Mouse (Mus musculus): ENCODE results near the gene Rarres1.

Gene Rarres1

DNA sequence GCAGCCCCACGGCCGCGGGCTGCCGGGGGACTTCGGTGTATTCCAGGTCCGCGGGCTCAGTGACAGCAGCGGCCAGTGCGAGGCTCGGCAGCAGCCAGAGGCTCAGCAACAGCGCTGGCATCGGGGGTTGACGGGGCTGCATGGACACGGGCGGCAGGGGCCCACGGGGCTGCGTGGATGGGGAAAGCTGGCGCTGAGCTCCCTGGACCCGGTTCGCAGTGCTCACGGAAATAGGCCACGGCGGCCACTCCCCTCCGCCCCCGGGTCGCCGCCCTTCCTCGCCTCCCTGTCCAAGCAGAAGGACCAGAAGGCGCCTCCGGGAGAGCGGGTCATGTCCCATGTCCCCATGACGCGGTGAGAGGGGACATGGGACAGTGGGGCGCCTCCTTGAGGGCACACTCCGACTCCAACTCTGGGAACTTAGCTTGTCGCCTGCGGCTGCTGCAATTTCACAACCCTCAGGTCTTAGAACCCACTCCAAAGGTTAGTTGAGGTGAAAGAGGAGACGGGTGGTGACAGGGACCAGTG, at the start of gene Rarres1:
Gene Rarres1, minus strand, starts transcription at position 250 of the 528 bp plus-strand sequence.
- DNase-seq, result peak; percentile 55

DNA sequence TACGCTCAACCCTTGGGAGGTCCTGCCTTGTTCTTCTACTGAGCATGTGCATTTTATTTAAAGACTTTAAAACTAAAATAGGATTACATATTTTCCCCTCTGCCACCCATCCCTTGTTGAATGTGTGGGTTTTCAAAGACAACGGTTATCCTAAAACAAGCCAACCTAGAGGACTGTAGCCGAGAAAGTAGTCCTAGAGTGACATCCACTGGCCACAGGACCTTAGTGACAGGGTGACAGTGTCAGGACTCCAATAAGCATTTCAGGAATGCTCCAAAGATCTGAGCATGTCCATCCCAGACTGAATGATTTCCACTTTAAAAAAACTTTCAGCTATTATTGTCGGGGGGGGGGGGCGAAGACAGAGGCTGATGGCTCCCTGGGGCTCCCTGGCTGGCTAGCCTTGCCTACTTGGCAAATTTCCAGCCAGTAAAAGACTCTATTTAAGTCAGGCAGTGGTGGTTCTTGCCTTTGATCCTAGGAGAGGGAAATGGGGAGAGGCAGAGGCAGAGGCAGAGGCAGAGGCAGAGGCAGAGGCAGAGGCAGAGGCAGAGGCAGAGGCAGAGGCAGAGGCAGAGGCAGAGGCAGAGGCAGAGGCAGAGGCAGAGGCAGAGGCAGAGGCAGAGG, 49.5 kb upstream of the Rarres1 start:
- peak; percentile 28 for DNase-seq

DNA sequence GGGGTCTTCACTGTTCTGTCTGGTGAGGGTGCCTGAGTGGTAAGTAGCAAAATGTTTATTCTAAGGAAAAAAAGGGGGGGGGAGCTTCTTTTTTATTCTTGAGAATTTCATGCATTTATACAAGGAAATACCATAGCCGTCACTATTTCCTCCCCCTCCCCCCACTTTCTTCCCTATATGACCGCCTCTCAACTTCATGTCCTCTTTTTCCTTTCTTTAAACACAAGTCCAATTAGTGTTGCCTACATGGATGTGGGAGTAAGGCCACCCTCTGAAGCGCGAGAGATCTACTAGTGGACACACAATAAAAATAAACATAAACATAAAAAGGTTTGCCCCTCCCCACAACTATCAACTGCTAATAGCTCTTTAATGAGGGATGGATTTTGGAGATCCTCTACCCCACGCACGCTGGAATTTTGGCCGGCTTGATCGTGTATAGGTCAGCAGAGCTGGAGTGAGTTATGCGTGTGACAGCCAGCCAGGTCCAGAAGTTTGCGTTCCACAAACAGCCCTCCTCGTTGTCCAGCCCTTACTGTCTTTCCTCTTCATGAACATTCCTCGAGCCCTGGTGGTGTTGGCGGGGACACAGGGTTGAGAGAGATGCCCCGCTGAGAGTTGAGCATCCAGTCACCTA, 42.5 kb upstream of the Rarres1 start:
- no peak for DNase-seq

DNA sequence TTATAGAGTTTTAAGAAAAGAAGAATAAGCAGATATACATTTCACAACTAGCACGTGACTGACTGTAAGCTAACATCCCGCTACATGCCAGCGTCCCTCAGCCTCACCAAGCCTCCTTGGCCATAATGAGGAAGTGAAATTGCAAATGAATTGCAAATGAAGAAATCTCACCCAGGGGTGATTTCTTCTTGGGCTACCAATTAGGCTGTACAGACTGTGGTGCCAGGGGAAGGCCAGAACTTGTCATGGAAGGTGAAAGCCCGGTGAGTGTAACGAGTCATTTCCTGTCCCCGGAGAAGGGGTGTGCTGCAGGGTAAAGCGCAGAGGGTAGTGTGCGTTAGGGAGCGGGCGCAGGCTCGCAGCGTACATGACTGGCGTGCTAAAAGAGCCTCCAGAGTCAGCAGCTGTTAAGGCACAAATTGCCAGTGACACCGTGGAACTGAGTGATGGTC, 41.9 kb upstream of the Rarres1 start:
- peak; percentile 6 for DNase-seq

DNA sequence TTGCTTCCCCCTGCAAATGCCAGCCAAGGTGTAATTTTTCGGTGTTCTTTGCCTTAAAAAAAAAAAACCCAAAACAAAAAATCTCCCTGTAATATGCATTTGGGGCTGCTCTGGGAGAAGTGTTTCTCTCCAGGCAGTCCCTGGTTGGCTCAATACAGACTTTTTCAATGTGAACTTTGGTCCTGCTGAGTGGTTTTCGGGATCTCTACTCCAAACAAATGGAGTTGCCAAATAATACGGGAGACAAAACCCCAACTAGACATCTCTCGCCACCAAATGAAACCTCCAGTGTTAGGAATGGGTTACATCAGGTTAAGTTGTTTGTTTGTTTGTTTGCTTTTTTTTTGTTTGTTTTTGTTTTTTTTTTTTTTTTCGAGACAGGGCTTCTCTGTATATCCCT, 39.9 kb upstream of the Rarres1 start:
- DNase-seq, result no peak

DNA sequence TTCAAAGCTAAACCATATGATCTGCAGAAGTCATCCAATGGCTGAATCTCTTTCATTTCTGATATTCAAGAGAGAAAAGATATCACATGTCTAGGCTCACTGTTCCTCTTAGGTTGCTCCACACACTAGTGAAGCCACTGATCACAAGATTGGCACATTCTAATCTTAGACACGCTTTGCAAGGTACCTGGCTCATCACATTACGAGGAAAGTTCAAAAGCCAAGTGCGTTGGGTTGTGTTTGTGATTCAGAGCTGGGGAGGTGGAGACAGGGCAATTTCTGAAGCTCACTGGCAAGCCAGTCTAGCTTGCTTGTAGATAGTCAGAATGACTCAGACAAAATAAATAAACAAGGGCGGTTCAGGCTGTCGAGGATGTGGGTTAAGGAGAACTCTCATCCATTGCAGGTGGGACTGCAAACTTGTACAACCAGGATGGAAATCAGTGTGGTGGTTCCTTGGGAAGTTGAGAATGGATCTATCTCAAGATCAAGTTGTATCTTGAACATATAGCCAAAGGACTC, 38.7 kb upstream of the Rarres1 start:
- DNase-seq, result no peak

DNA sequence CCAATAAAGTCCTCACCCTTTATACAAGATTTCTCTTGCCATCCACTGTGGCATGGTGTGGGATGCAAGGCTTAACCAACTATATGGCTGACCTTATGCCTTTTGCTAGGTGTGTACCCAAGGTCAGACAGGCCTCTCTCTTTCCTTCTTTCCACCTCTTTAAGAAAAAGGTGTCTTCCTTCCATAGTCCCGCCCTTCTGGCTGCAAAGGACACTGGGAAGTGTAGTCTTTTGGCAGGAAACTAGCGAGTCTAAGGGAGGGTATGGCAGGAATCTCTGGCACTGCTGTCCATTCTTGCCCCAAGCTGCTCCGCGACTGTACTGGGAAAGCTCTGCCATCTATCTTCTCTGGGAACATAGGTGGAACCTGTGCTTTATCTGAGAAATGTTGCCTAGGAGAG, 38.0 kb upstream of the Rarres1 start:
- peak; percentile 28 for DNase-seq

DNA sequence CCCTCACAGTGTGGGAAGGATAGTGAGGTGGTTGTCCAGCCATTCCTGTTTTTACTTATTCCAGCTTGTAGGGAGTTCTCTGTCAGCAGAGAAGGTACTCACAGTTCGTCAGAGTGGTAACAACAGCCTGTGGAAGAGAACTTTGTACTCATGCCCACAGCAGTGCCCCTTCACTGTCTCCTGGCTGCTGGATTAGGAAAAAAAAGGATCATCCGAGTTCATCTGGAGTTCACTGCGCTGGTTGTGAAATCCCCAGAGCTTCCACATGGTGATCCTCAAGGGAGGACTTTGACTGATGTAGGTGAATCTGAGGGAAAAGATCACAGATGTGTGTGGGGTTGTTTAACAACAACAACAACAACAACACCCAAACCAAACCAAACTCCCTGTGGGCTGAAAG, 35.9 kb upstream of the Rarres1 start:
- DNase-seq, result no peak

DNA sequence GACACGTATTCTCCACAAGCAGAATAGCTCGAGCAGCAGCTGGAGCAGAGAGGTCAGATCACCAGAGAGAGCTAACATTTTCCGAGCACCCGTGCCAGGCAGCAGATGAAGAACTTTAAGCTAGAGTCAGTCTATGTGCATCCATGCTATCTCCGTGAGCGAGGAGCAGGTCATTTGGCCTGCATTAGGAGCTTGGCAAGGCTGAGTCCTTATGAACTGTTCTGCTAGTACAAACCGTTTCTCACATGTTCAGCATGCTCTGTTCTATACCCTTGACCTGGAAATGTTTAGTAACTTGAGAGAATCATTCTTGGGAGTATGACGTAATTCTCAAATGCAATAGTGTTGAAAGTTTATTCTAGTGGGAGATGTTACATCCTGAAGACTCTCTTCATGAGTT, 28.3 kb upstream of the Rarres1 start:
- DNase-seq, result no peak

DNA sequence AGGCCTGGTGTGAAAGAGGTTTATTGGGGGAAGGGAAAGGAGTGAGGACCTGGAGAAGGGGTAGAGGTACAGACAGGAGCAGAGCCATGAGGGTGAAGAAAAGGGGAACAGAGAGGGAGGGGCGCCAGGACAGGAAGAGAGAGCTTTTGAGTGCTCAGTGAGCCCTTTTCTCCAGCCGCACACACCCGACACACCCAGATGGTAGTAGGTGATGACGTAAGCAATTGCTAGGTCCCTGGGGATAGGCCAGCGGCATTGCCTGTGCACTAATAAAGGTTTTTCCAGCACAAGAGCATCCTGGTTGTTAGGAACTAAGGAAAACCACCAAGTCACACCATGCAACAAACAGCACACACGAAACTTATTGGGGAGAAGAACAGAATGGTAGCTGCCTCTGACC, 9.4 kb upstream of the Rarres1 start:
- no peak for DNase-seq

DNA sequence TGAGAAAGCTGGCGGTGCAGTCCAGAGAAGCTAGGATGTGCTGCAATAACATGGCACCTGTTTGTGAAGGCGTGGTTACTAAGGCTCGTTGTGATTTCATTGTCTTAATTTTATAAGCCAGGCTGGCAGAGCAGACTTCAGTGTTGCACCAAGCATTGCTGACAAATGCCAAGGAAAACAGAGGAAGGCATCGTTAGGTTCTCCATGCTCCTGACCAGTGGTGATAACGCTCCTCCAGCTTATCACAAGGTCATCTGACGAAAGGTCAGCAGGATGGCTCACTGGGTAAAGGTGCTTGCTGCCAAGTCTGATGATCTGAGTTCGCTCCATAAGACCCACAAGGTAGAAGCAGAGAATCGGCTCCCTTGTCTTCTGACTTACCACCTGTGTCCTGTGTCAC, 7.4 kb upstream of the Rarres1 start:
- no peak for DNase-seq

DNA sequence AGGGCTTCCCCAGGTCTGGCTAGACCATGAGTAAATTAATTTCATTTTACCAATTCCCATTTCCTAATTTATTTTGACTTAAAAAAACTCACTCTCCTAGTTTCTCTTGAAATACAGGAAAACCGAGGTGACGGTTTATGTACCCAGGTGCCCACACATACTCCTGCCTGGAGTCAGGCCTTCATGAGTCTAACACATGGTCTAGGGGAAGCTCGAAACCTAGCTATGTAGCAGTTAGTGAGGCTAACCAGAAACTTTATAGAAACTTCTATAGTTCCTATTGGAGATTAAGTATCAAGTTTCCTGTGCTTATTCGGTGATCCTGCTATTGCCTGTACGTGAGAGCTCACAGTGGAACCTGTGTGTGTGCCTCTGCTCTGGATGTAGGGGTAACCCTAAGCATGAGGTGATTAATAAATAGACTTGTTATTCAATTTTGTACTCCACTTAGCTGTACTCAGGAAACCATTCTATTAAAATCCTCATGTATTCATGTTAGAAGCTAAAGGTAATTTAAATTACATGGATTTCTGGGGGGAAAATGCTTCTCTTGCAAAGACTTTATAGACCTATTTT, 5.3 kb upstream of the Rarres1 start:
- no peak for DNase-seq

DNA sequence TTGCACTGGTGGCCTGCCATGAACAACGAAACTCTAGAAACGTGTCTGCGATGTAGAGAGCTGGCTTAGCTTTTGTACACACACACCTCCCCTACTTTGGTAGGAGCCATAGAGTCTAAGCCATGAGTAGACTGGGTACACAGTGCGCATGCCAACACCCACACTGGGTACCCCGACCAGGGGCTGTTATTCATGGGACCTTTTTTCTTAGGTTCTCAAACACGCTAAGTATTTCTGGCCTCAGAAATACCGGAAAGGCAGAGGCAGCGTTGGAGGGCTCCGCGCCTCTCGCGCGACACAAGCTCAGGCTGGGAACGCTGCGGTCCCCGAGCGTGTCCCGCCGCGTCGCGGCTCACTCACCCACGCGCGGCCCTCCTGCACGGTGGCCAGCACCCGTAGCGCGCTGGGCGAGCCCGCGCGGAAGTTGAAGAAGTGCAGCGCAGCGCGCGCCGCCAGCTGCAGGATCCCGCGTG, 486 bp downstream of the Rarres1 start:
- peak; percentile 19 for DNase-seq

DNA sequence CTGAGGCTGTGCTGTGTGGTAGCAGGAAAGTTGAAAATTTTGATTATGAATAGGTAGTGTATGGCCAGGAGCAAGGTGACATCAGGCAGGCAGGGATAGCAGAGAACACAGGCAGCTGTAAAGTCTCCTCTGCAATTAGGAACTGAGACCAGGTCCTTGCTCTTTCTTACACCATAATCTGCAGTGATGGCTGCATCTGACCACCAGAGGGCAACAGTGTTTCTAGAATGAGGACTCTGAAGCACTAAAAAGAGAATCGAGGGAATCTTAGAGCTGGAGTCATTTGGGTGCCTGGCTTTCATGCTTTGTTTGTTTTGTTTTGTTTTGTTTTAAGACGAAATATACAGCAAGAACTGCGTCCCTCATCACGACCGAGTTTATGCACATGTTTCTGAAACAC, 2.5 kb downstream of the Rarres1 start:
- peak; percentile 84 for DNase-seq

DNA sequence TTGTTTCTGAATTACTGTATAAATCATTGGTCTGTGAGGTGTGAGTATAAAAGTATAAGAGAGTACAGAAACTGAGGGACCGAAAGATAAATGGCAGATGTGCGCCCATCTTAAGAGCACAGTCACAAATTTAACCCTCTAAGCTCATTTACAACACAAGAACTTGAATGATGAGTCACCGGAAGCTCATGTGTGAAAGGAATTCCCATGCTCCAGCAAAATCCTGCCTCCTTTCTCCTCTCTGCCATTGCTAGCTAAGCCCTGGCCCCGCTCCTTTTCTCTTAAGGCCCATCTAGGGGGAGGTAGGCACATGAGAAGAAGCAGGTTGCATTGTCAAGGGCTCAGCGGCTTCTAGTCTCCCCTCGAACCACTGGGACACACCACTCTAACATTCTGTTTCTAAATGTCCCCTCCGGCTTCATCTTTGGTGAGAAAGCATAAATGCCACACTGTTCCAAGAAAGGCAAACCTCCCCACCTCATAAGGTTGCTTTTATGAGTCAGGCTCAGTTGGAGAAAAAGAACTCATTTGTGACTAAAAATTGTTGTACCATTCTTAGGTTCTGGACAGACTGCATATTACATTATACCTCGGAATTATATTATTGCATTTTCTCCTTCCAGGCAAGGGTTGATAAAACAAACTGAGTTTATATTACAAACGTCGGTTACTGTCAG, 7.0 kb downstream of the Rarres1 start:
- no peak for DNase-seq

DNA sequence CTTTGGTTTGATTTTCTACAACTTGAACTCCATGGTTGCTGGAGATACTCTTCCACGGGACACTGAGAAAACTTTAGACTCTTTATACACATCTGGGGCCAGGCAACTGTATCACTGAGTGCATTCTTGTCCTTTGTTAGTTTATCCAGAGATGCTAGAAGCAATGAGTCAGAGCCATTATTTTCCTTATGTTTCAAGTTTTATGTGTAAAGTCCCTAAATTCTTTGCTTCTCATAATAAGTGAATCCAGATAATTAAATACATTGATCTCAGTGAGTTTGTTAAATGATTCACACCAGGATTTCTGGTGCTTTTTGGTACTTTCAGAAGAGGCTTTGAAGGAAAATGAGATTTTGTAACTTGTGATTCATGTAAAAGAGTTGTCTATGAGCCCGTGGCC, 10.0 kb downstream of the Rarres1 start:
- DNase-seq, result no peak

DNA sequence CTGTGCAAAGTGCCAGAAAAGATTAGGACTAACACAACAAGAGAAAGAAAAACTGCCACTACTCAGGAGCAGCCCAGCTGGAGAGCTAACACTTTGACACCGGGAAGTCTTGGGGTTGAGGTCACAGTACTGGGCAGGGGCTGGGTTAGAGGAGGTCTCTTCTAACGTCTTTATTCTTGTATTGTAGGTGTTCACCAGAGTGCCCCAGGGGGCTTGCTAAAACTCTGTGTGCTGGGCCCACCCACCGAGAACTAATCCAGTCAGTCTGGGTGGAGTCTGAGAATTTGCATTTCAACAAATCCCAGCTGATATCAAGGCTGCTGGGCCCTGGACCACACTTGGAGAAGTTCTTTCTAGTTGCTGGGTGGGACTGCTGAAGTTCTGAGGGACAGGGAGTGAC, 11.4 kb downstream of the Rarres1 start:
- DNase-seq, result no peak

DNA sequence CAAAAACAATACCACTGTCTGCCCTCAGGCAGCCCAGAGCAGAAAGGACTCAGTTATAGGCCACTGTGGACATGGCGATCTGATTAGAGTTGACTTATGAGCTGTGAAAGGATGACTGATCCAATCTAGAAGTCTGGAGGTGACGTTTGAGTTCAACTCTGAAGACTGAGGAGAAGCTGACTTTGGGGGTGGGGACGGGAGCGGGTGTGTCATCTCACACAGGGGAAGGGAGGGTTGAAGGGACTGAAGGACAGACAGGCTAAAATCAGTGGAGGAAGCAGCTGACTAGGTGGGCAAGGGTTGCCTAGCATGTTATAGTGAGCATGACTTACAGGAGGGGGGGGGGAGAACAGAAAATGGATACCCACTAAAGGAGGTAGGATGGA, 15.9 kb downstream of the Rarres1 start:
- no peak for DNase-seq

DNA sequence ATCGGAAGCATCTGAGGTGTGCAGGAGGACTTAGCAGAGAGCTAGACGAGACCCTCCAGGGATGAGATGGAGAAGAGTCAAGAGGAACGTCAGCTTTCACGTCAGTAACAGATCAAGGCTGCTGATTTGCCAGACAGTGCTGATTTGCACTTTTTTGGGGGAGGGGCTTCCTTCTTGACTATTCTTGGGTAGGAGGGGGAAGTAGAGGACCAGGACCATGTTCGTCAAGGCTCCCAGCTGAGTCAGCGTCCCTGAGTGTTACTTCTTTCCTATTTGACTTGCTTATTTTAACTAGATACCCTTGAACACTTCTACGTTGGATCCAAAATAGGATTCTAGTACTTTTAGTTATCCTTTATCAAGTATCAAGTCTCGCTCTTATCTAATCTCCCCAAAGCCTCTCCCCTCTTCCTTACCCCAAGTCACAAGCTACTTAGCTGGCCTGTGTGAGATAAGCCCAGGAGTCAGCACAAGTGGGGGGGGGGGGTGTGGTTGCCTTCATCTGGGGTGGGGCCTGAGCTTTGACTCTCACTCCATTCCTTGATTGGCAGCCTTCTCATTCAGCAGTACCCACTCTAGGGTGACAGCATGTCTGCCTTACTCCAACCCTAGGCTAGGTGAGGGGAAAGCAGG, 16.4 kb downstream of the Rarres1 start:
- no peak for DNase-seq

DNA sequence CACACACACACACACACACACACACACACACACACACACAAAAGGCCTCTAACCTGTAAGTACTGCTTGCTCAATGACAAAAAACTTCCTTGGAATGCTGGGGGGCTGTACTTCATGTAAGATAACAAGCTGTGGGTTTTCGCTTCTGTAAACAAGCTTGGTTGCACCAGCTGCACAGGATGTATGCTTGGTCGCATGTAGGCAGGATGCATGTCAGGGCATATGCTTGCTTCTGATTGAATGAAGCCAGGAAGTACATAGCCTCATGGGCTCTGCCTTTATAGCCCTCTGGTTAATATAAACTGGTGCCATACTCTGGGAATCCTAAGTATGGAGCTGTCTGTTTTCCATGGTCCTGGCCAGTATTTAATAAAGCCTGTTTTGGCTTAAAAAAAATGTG, 17.3 kb downstream of the Rarres1 start:
- no peak for DNase-seq

DNA sequence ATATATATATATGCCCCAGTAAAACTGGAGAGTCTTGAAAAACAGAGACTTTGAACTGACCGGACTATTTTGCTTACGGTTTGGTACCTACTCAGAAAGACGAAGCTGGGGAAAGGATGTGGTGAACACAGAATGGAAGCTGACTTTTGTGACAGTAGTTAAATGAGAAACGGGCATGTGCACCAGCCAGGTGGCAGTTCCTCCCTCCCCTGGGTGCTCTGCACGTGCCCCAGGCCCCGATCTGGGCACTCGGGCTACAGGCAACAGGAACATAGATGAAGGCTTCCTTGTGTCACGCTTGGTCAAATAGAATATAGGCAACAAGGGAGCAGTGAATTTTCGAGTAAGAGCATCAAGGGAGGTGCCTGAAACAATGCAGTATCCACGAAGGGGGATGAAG, 19.0 kb downstream of the Rarres1 start:
- no peak for DNase-seq

DNA sequence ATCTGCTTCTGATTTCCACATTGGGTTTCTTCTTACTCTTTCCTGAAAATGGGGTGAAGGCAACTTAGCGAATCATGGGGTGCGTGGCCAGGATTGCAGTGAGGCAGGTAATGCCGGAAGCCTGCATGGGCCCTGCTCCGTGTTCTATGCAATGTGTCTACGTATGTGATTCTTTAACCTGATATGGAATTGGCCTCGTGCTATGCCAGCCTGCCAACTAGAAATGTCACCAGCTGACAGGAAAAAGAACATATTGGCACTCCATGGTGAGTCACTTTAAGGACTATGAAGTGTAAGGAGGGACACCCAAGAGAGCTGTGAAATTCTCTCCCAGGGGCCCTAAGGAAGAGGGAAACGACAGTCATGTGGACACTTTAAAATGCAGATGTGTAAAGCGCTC, 22.2 kb downstream of the Rarres1 start:
- DNase-seq, result no peak
